Mouse (Mus musculus): ENCODE data around the gene Saa2.
"Not testable (repeated sequence)": the region's sequence is repeated elsewhere in the genome, so short reads cannot be mapped to it uniquely, and the experiment has no call there.

Saa2 gene

DNA sequence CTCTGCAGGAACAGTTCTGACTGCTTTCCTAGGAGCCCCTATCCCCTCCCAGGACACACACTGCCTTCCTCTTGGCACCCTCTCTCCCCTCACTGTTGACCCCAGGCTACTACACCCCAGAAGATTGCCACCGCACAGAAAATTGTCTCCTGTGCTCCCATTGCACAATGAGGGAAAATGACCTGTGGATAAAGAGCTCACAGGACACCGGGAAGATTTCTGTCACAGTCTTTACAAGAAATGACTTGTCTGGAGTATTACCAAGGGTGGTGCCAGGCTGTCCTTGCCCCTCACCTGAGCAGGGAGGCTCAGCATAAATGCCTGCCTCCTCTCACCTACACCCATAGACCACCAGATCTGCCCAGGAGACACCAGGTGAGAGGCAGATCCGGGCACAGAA lies at the start of gene Saa2:
Gene Saa2, plus strand, starts transcription at position 301 of the 400 bp plus-strand sequence.
- DNase-seq (ENCODE audit: low spot score) = no peak

DNA sequence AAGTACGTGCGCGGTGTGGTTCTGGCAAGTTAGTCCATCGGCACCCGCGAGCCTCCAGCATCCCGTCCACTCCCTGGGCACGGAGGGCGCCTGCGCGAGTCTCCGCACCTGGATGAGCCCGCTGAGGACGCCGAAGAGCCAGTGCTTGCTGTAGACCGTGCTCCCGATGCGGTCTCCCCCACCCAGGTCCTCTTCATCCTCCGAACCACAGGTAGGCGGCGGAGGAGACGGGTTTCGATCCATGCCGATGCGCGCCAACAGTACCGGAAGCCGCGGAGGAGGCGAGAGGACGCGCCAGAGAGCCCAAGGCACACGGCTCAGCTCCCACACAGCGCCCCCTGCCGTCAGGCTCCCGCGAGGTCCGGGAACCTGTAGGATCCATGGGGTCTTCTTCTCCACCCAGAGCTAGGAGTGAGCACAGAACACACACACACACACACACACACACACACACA lies 41.2 kb upstream of the Saa2 start, which contains the start of gene Saal1:
Gene Saal1, minus strand, starts transcription at position 291 of the 455 bp plus-strand sequence.
- peak; percentile 82 for DNase-seq (ENCODE audit: low spot score)

DNA sequence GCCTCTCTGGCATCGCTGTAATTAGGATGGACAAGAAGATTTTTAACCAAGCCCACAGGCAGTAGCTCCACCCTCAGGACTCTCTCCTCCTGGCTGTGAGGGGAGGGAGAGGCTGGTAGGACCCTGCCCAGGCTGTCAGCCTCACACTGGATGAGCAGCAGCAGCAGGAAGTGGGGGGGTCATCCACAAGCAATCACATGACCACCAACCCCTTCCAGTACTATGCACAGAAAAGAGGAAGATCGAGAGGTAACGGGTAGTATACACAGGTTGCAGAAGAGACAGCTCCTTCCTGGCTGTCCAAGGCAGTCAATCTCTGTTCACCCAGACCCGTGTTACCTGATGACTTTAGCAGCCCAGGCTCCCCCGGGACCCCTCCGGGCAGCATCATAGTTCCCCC lies 39.3 kb upstream of the Saa2 start:
- DNase-seq (ENCODE audit: low spot score) = no peak

DNA sequence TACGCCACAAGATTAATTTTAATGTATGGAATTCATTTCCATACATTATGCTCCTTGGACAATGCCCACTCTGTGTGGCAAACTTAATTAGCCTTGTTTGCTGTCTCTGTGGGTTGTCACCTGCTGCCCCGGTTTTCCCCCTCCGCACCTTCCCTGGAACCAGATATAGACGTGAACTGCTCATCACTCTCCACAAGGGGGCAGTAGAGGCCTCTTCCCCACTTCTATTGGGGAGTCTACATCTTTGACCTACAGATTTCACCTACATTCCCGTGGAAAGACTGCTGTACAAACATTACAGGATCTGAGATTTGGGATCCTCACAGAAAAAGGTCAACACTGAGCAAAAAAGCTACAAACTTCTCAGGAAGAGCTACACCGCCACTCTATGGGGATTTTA lies 37.1 kb upstream of the Saa2 start:
- peak; percentile 54 for DNase-seq (ENCODE audit: low spot score)

DNA sequence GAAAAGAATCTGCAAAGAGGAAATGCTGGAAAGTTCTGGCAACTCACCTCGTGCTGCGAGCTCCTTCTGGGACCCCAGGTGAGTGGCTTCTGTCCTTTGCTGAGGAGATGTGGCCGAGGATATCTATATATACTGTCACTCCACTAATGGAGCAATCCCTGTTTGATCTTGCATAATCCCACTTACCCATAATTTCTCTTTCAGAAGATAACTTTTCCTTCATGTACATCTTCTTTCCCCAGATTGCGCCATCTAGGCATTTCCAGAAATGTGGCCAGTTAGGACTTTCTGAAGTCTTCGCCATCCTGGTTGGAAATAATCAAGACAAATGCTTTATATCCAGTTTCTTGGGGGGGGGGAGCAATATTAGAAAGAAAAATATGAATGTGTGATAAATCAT lies 36.0 kb upstream of the Saa2 start, which contains the start of gene Saa3:
Gene Saa3, minus strand, starts transcription at position 101 of the 400 bp plus-strand sequence.
- DNase-seq (ENCODE audit: low spot score) = no peak

DNA sequence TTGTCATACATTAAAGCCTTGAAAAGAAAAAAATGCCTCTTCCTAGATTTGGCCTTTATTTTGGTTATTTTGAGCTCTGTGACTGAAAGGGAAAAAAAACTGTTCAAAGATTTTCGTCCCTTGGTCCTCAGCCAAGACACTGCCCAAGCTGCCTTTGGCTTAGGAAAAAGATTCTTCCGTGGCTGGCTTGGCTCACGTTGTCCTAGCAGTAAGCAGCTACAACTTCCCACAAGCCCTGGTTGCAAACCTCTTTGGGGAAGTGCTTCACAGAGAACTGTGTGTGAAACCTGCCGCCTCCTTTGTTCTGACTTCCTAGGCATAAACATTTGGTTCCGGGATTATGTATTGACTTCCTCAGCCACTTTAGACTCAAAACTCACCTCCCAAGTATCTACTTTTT lies 34.7 kb upstream of the Saa2 start:
- DNase-seq (ENCODE audit: low spot score) = no peak

DNA sequence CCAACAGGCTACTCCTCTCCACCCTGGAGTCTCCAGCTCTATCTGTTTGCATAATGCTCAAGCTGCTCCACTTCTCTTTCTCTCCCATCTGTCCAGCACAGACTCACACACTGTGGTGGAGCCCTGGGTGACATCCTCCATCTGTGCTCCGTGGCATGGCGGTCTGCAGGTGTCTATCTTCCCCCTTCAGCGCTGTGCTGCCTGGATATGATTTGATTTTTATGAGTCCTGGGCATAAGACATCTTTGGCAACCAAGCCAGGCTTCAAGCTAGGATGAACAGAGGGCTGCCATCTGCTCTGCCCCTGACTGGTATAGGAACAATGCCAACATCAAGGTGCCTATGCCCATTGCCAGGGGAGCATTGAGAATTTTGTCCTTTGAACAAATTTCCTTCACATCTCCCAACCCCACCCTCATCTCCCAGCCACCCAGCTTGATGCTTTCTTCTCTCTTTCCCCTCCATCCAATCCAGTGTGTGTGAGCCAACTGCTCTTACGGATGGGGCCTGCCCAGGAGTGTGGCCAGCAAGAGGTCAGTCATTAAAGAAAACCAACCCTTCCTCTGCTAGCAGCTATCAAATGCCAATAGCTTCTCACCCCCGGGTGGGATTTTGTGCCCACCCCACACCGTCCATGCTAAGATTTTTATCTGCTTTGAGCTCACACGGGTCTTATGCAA lies 32.9 kb upstream of the Saa2 start:
- no peak for DNase-seq (ENCODE audit: low spot score)

DNA sequence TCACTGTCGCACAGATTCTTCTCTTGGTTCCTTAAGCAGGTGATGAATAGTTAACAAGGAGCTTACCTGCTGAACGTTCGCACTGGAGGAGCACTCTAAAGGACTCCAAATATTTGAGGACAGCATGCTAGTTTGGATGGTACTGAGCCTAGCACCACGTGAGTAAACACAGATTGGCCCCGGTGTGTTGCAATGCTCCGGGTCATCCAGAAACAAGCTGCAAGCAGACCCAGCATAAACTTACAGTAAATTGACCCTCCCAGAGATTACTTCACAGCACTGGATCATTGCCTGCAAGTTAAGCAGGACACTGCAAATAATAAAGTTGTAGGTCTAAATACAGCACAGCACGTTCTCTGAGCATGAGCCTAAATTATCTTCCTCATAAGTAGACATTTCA lies 32.1 kb upstream of the Saa2 start:
- DNase-seq (ENCODE audit: low spot score) = peak; percentile 14

DNA sequence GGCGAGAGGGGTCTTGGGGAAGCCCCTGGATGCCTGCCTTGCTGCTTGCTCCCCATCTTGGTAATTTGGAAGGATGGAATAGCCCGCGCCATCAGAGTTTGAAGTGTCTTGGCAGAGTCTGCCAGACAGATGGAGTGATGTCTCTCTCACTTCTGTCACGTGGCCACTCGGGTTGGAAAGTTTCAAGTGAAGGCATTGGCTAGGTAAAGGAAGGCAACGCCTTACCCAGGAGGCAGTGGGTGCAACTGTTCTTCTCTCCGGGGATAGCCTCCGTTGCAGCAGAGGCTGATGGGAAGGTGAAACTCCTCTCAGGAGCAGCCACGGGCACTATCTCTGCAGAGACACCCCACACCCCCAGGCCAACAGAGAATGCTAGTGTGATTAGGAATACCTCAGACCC lies 31.1 kb upstream of the Saa2 start:
- no peak for DNase-seq (ENCODE audit: low spot score)

DNA sequence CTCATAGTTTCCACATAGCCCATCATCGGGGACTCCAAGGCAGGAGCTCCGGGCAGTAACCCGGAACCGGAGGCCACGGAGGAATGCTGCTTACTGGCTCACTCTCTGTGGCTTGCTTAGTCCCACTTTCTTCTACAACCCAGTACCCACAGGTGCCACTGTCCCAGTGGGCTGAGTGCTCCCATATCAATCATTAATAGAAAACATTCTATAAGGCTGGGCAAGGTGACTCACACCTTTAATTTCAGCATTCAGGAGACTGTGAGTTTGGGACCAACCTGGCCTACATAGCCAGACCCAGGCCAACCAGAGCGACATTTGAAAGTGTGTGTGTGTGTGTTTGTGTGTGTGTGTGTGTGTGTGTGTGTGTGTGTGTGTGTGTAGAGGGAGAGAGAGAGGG lies 28.2 kb upstream of the Saa2 start:
- no peak for DNase-seq (ENCODE audit: low spot score)

DNA sequence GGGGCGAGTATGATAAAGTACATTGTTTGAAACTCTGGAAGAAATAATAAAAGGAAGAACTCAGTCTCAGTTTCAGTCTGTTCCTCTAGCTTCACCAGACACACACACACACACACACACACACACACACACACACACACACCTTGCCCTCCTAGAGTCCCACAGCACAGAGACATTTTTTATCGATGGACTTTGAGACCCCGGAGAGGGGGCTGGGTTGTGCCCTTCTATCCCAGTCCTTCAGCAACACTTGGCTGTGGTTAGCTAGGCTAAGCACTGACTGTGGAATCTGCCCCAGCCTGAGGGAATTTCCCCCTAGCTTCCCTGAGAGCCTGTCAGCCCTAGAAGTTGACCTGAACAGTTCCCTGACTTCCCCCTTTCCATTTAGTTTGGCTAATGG lies 27.7 kb upstream of the Saa2 start:
- no peak for DNase-seq (ENCODE audit: low spot score)

DNA sequence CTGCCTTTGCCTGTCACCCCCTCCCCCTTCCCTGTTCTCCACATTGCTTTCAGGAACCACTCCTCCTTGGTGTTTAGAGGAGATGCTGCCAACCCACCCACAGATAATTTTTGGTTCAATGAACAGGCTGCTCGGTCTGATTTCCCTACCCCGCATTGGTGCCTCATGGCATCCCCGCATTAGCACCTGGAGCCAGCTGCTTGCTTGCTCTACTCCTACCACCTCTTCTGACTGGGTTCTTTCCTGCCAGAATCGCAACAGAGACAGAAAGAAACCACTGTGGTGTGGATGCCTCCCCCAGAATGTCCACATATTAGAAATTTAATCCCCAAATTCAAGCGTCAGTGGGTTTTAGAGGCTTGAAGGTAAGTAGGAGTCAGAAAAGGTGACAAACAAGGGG lies 27.2 kb upstream of the Saa2 start:
- no peak for DNase-seq (ENCODE audit: low spot score)

DNA sequence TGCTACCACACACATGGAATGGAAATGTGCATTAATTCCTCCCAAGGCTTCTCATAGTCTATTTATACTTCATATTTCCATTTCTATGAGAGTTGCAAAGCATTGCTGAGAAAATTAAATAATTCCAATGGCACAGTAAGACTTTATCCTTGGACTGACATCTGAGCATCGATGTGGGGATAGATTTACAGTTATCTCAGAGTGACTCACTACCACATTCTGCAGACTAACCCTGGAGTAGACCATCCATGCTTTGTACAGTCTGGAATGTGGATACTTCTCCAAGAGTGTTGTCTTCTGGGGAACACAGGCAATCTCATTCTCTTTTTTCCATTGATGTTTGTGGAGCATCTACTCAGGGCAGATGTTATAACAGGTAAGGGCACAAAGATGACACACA lies 24.0 kb upstream of the Saa2 start:
- DNase-seq (ENCODE audit: low spot score) = no peak

DNA sequence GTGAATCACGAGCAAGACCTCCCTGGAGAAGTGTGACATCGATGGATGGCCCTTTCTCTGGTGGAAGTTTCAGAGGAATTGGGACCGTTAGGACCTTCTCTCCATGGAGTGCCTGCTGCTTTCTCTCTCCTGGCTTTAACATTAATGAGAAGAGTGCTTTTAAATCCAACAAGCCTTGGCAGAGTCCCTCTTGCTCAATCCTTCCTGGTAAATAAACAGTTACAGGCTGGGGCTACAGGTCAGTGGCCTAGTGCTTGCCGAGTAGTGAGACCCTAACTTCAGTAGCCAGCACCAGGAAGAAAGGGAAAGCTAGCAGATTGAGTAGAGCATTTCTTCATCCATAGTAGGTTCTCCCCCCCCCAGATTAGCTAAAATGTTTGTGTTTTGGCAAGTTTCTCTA lies 19.1 kb upstream of the Saa2 start, which contains the start of gene Saa4:
Gene Saa4, minus strand, starts transcription at position 146 of the 400 bp plus-strand sequence.
- DNase-seq (ENCODE audit: low spot score) = no peak

DNA sequence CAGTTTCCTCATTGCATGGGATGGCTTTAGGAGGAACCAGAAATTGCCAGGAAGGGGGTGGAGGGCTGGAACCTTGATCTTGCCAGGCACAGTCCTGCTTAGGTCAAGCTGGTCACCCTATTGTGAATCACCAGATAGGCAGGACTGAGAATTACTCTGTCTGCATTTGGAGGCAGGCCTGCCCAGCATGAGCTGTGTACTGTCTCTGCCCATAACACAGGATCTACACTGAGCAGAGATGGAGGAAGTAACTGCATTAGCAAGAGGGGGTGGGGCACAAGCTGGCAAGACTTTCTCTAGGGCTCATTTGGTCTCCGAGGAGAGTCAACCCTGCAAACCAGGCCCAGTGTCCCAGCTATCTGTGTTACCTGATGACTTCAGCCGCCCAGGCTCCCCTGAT lies 16.6 kb upstream of the Saa2 start:
- no peak for DNase-seq (ENCODE audit: low spot score)

DNA sequence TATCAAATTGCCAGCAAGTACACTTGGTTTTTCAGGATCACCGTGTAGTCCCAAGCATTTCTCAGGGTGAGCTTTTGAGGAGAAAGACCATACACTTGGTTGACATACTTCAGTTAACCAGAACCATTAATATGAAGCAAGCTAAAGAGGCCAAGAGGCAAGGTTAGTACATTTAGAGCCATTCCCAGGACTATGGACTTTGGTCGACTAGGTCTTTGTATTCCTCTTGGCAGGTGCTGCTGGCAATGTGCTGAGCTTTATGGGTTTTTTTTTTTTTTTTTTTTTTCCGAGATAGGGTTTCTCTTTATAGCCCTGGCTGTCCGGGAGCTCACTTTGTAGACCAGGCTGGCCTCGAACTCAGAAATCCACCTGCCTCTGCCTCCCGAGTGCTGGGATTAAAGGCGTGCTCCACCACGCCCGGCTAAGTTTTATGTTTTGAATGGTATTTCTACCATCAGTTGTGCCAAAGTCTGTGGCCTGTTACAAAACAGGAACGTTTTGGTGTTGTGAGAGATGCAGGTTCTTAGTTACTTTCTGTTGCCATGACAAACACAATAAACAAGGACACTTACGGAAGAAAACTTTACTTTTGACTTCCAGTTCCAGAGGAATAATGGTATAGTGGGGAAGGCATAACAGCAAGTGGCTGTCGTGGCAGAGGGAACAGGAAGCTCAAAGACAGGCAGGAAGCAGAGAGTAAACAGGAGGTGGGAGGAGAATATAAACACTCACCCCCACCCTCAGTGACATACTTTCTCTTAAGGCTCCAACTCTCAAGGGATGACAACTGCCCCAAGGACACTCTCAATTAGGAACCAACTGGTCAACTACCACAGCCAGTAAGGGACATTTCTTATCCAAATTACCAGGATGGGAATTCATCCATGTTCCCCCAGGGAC lies 12.8 kb upstream of the Saa2 start:
- DNase-seq (ENCODE audit: low spot score) = no peak

DNA sequence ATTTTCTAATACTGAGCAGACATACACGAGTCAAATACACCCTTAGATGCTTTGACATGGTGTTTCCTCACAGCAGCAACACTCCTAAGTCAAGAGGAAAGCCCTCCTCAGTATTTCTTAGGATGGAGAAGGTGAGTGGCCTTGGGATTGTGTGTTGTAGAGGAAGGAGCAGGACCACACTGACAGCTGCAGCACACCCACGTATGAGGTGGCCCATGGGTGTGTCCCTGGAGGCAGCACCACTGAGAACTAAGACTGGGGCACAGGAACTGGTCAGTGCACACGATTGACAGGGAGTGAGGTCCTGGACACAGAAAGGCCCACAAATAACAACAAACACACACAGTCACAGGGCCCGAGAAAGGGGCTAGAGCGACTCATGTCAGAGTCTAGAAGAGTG lies 11.5 kb upstream of the Saa2 start:
- DNase-seq (ENCODE audit: low spot score) = not testable (repeated sequence)

DNA sequence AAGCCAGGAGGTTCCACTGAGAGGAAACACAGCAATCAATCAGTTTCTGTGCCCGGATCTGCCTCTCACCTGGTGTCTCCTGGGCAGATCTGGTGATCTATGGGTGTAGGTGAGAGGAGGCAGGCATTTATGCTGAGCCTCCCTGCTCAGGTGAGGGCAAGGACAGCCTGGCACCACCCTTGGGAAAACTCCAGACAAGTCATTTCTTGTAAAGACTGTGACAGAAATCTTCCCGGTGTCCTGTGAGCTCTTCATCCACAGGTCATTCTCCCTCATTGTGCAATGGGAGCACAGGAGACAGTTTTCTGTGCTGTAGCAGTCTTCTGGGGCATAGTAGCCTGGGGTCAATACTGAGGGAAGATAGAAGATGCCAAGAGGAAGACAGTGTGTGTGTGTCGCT lies 8.7 kb upstream of the Saa2 start, which contains the start of gene Saa1:
Gene Saa1, minus strand, starts transcription at position 101 of the 400 bp plus-strand sequence.
- DNase-seq (ENCODE audit: low spot score) = not testable (repeated sequence)

DNA sequence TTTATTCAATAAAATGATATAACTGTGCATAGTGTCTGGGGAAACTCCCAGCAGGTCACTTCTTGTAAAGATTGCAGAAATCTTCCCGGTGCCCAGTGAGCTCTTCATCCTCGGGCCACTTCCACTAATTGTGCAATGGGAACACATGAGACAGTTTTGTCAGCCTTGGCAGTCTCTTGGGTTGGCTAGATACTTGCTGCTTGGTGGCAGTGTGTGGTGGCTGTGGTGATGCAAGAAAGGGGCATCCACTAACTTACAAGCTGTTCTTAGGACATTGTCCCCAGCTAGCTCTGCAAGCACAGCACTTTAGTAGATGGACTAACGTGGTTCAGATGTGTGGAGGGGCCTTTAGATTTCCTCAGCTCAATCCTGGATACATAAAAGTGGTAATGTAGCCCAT lies 5.8 kb upstream of the Saa2 start:
- DNase-seq (ENCODE audit: low spot score) = peak; percentile 9

DNA sequence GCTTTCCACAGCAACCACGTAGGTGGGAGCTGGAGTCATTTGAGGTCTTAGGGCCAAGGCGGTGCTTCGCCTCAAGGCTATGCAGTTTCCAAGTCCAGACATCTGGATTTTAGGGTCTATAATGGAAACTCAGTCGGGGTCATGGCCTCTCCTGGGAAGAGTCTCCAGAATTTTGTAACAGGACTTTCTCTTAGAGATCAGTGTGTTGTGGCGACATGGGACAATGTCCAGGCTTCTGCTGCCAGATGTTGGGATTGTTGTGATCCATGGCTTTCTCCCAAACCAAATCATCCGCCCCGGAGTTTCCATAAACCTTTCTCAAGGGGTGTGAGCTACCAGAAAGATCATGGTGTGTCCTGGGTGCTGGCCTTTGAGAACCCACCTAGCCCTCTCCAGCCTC lies 5.2 kb upstream of the Saa2 start:
- peak; percentile 4 for DNase-seq (ENCODE audit: low spot score)

DNA sequence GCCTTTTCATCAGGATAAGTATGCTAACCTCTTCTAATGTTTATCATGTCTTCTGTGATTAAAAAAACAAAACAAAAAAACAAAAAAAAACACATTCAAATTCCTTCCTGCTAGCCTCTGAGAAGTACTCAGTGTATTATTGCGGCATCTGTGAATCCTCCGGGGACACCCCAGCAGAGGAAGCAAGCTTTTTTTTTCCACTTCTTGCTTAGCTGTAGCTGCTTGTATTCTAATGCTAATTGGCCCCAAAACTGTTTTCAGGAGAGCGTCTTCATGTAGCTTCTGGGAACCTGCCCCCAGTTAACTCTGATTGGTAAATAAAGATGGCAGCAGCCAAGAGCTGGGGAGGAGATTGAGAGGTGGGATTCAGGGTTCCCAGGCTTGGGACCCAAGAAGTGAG lies 3.1 kb upstream of the Saa2 start:
- no peak for DNase-seq (ENCODE audit: low spot score)

DNA sequence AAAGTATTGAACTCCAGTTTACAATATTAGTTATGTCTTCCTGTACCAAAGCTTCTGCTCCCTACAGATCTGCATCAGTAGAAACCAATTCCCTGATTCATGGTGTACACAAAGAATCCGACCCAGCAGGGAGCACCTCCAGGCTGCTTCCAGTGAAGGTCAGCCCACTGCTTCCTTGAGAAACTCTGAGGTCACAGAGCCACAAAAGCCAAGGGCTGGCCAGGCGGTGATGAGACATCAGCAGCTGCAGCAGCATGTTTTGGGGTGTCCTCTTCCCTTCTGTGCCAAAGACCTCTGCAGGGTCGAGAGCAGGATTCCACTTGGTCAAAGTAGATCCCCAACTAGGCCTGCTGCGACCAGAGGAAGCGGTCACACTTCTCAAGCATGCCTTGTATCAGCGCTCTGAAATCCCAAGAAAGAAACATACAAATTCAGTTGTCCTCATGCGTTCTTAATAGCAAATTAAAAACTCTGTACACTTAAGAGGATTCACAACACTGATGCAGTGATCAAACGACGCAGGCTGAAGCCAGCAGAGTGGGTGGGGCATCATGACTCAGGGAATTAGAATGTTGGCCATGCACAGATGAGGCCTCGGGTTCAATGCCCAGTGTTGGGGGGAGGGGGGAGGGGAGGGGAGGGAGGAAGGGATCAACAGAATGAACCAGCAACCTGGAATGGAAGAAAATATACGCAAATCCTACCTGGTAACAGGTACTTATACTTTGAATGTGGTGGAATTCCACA lies 9.6 kb downstream of the Saa2 start:
- no peak for DNase-seq (ENCODE audit: low spot score)

Data from ovary, postnatal 14 days (tissue).